Mouse (Mus musculus) heart, embryonic 14.5 days (tissue): ENCODE results near the gene Mcrip2. TPM values are rescaled to one million over a fixed set of nuclear protein-coding genes. Genes with fewer than 3 reads are reported as not detected.

Experiments used
- ATAC-seq: fragments of 200-750 bp; cut with Nextera tagmentation; 2 replicates; pipeline ENCODE4 v1.8.0; 2017; ENCODE audit warnings: low read depth, moderate TSS enrichment; ENCODE audit not compliant: insufficient number of reproducible peaks, insufficient read depth, low FRiP score
- H3K27ac ChIP-seq, 2 experiments: fragments of 200-500 bp in 1 of 2; fragments of 300-500 bp in 1 of 2; sonication (generic) in 1 of 2; replicated peaks in 1 of 2; 2 replicates each; pipeline ENCODE4 v1.5.1; 2012 to 2014; ENCODE audit warnings: low read depth in 2 of 2, low read length in 2 of 2, control low read depth in 1 of 2, mild to moderate bottlenecking in 1 of 2, mixed read lengths in 1 of 2; ENCODE audit not compliant: control insufficient read depth in 1 of 2, insufficient read depth in 1 of 2
- H3K27me3 ChIP-seq: fragments of 300-500 bp; sonication (generic); 2 replicates; pipeline ENCODE4 v1.6.1; 2014; ENCODE audit warnings: mild to moderate bottlenecking, low read length, control low read depth; ENCODE audit not compliant: control insufficient read depth, insufficient read depth
- H3K36me3 ChIP-seq: fragments of 300-500 bp; sonication (generic); 2 replicates; pipeline ENCODE4 v1.6.1; 2014; ENCODE audit warnings: mild to moderate bottlenecking, control low read depth, low read length, mixed read lengths; ENCODE audit not compliant: control insufficient read depth, insufficient read depth
- H3K4me1 ChIP-seq, 2 experiments: fragments of 200-500 bp in 1 of 2; fragments of 300-500 bp in 1 of 2; sonication (generic) in 1 of 2; 2 replicates each; pipeline ENCODE4 v1.6.1; 2012 to 2014; ENCODE audit warnings: low read length in 2 of 2, control low read depth in 1 of 2, mixed read lengths in 1 of 2; ENCODE audit not compliant: control insufficient read depth in 2 of 2, insufficient read depth in 2 of 2
- H3K4me2 ChIP-seq: fragments of 300-500 bp; sonication (generic); 2 replicates; pipeline ENCODE4 v1.6.1; 2014; ENCODE audit warnings: mild to moderate bottlenecking, low read length
- H3K4me3 ChIP-seq, 2 experiments: fragments of 200-500 bp in 1 of 2; fragments of 300-500 bp in 1 of 2; sonication (generic) in 1 of 2; 2 replicates each; pipeline ENCODE4 v1.5.1; 2012 to 2014; ENCODE audit warnings: low read length in 2 of 2, mild to moderate bottlenecking in 2 of 2, control low read depth in 1 of 2, low read depth in 1 of 2, moderate library complexity in 1 of 2; ENCODE audit not compliant: control insufficient read depth in 1 of 2, insufficient read depth in 1 of 2
- H3K9ac ChIP-seq: fragments of 300-500 bp; sonication (generic); 2 replicates; pipeline ENCODE4 v1.6.1; 2014; ENCODE audit warnings: mild to moderate bottlenecking, low read length
- H3K9me3 ChIP-seq: fragments of 300-500 bp; sonication (generic); 2 replicates; pipeline ENCODE4 v1.6.1; 2016; ENCODE audit warnings: low read length, control low read depth; ENCODE audit not compliant: control insufficient read depth
- WGBS: fragments of 180-500 bp; shearing (Covaris S2); extraction: QIAGEN DNeasy Blood & Tissue Kit; methylation state at CpG from one replicate; pipeline ENCODE4 v1.1.7; 2014; 5-methylcytosine and 5-hydroxymethylcytosine counted together
- polyA plus RNA-seq: library from polyadenylated mRNA; unstranded; fragments of >200 nt; fragmentation: Nextera tagmentation; extraction: Ambion mirVana; gene quantifications from 2 replicates; pipeline ENCODE4 v1.2.1, GENCODE M21; 2014

The Mcrip2 gene
- polyA plus RNA-seq, 1 experiment from 2014 or later: 184 TPM

- peak overlapping the region; percentile 54 to 72 for H3K4me3 ChIP-seq
- ATAC-seq: no peak
- WGBS: 85% methylated on average over 8 of the region's 8 CpGs
- H3K9ac ChIP-seq: peak overlapping the region; percentile 77
- H3K27ac ChIP-seq: peak overlapping the region; percentile 75 to 85; a peak in 3 of 4 replicates
- peaks cover 26 to 41% of the 10 kb centered on the region in 2 experiments for H3K4me1 ChIP-seq
- H3K36me3 ChIP-seq: peaks cover 48% of the 10 kb centered on the region
- H3K27me3 ChIP-seq: no peaks in the 10 kb centered on the region
- peak overlapping the region; percentile 70 for H3K4me2 ChIP-seq
- H3K9me3 ChIP-seq: no peaks in the 10 kb centered on the region
Observed at GRCm38 (mm10) chr17:25828223-25828594, 40.4 kb downstream of the Mcrip2 start.

DNA sequence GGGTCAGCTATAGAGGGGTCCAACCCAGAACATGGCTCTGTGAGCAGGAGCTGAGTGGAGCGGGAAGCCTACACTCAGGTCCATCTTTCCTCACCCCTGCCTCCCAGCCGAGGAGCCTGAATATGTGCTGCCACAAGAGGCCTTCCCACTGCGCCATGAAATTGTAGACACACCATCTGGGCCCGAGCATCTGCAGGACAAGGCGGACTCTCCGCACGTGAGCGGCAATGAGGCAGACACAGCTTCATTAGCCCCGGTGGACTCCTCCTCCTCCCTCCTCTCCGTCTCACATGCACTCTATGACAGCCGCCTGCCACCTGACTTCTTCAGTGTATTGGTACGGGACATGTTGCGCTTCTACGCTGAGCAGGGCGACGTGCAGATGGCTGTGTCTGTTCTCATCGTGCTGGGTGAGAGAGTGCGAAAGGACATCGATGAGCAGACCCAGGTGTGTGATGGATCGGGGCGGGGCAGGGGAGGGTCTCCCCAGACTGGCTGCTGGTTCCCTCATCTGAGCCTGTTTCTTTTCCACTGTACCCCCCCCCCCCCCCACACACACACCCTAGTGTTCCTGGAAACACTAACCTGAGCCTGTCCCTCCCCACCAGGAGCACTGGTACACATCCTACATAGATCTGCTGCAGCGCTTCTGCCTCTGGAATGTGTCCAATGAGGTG, 40.9 kb downstream of the Mcrip2 start:
- Histone ChIP-seq H3K27me3 (peaks cover under 1% of the 10 kb centered on the region; the same call in 1 of the 2 replicates), H3K9me3 (no peaks in the 10 kb centered on the region), H3K4me3 (no peak overlapping the region), H3K36me3 (peaks cover 48% of the 10 kb centered on the region), H3K4me1 (peaks cover 26 to 41% of the 10 kb centered on the region in 2 experiments), H3K27ac (no peak overlapping the region), H3K4me2 (no peak overlapping the region), H3K9ac (no peak overlapping the region)
- ATAC-seq: no peak
- 91% methylated on average over 22 of the region's 22 CpGs for WGBS

DNA sequence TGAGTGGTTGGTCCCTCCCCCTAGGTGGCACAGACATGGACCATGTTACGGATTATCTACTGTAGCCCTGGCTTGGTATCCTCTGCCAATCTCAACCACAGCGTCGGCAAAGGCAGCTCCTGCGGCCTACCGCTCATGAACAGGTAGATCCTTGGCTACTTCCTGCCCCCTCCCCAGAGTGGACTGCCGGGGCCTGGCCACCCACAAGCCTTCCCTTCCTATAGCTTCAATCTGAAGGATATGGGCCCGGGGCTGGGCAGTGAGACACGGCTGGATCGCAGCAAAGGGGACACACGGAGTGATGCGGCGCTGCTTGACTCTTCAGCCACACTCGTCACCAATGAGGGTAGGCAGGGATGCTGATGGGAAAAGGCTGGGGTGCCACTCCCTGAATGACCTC, 41.6 kb downstream of the Mcrip2 start:
- peaks cover 7% of the 10 kb centered on the region for H3K27me3 ChIP-seq
- H3K4me3 ChIP-seq: no peak overlapping the region
- H3K4me2 ChIP-seq: no peak overlapping the region
- H3K9ac ChIP-seq: no peak overlapping the region
- H3K9me3 ChIP-seq: no peaks in the 10 kb centered on the region
- H3K4me1 ChIP-seq: peaks cover 26 to 40% of the 10 kb centered on the region in 2 experiments
- WGBS: 89% methylated on average over 13 of the region's 13 CpGs
- no peak overlapping the region for H3K27ac ChIP-seq
- ATAC-seq: no peak
- H3K36me3 ChIP-seq: peaks cover 48% of the 10 kb centered on the region

DNA sequence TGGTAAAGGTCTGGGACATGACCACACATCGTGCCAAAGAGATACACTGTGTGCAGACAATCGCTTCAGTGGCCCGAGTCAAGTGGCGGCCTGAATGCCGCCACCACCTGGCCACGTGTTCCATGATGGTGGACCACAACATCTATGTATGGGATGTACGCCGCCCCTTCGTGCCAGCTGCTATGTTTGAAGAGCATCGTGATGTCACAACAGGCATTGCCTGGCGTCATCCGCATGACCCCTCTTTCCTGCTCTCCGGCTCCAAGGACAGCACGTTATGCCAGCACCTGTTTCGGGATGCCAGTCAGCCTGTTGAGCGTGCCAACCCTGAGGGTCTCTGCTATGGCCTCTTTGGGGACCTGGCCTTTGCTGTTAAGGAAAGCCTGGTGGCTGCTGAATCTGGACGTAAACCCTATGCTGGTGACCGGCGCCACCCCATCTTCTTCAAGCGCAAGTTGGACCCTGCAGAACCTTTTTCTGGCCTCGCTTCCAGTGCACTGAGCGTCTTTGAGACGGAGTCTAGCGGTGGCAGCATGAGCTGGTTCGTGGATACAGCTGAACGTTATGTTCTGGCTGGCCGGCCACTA, 42.5 kb downstream of the Mcrip2 start:
- Histone ChIP-seq H3K4me2 (no peak overlapping the region), H3K9ac (no peak overlapping the region), H3K36me3 (peaks cover 40% of the 10 kb centered on the region), H3K4me3 (no peak overlapping the region), H3K9me3 (no peaks in the 10 kb centered on the region), H3K4me1 (peaks cover 19 to 30% of the 10 kb centered on the region in 2 experiments), H3K27ac (no peak overlapping the region), H3K27me3 (peaks cover 15% of the 10 kb centered on the region)
- no peak for ATAC-seq
- 92% methylated on average over 27 of the region's 27 CpGs for WGBS

GRCm38 (mm10) chr17:25825311-25825710, 43.3 kb downstream of the Mcrip2 start:
- no peak overlapping the region for H3K4me2 ChIP-seq
- no peak for ATAC-seq
- no peak overlapping the region for H3K4me3 ChIP-seq
- H3K9ac ChIP-seq: no peak overlapping the region
- no peak overlapping the region for H3K27ac ChIP-seq
- H3K9me3 ChIP-seq: no peaks in the 10 kb centered on the region
- WGBS: 84% methylated on average over 6 of the region's 6 CpGs
- peaks cover 23% of the 10 kb centered on the region for H3K27me3 ChIP-seq
- peaks cover 33% of the 10 kb centered on the region for H3K36me3 ChIP-seq
- peaks cover 19 to 26% of the 10 kb centered on the region in 2 experiments for H3K4me1 ChIP-seq

DNA sequence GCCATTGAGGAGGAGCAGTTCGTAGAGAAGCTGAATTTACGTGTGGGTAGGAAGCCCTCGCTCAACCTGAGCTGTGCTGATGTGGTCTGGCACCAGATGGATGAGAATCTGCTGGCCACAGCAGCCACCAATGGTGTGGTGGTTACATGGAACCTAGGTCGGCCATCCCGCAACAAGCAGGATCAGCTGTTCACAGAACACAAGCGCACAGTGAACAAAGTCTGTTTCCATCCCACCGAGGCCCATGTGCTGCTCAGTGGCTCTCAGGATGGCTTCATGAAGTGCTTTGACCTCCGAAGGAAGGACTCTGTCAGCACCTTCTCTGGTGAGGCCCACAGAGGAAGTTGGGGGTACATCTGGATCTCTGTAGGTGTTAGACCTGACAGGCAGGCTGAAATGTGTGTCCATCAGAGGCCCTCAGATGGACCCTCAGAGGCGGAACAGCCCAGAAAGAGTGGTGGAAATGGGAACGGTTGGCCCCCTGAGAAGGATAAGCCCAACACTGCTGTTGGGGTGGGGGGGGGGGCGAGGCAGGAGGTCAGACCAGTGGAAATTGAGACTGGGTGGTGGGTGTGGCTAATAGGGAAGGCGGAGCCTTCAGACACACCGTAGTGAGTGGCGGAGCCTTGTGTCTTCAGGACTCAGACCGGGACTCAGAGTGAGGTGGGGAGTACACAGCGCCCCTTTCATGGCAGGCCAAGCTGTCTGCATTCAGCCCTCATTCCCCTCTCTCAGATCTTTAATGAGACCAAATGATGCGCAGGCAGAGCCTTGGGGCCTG, 44.0 kb downstream of the Mcrip2 start:
- Histone ChIP-seq H3K27ac (no peak overlapping the region), H3K27me3 (peaks cover 31% of the 10 kb centered on the region), H3K9ac (peak overlapping the region; percentile 83), H3K9me3 (no peaks in the 10 kb centered on the region), H3K36me3 (peaks cover 26% of the 10 kb centered on the region), H3K4me2 (peak overlapping the region; percentile 87), H3K4me1 (peaks cover 17 to 22% of the 10 kb centered on the region in 2 experiments), H3K4me3 (peak overlapping the region; percentile 60 to 61)
- ATAC-seq: no peak
- WGBS: 70% methylated on average over 17 of the region's 17 CpGs

DNA sequence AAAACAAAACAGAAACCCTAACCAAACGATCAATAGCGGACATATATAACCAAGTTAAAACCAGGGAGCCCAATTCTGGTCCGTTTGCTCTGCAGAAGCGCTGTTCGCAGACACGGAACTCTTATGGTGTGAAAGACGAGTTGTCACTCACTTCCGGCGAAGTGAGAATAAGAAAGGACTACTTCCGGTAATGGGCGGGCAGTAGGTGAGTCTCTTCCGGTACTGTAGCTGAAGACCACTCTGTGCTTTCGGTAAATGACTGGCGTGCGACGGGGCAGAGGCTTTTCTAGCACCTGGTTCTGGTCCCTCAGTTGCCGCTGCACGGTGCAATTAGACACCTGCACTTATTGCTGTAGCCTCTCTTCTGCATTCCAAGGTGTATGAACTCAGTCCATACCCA, 45.1 kb downstream of the Mcrip2 start, which contains the start of gene Wdr24:
TSS of gene Wdr24 (plus strand) at position 176 of the 400 bp plus-strand sequence.
- Histone ChIP-seq H3K27ac (peak within 1 kb of the TSS in 1 of 2 experiments; percentile 53; a peak in 2 of 4 replicates), H3K4me1 (peaks cover 13 to 16% of the 10 kb centered on the region in 2 experiments), H3K27me3 (peaks cover 42% of the 10 kb centered on the region), H3K4me2 (peak within 1 kb of the TSS; percentile 87), H3K36me3 (peaks cover 26% of the 10 kb centered on the region), H3K4me3 (peak within 1 kb of the TSS; percentile 60 to 61), H3K9me3 (no peaks in the 10 kb centered on the region), H3K9ac (peak within 1 kb of the TSS; percentile 83)
- ATAC-seq: no peak
- WGBS: under 1% methylated on average over 18 of the region's 18 CpGs
